Mouse (Mus musculus) hindbrain, embryonic 16.5 days (tissue): ENCODE results near the gene Actr1a. TPM values are rescaled to one million over a fixed set of nuclear protein-coding genes. Genes with fewer than 3 reads are reported as not detected.

Experiments
- ATAC-seq: fragments of 200-750 bp; cut with Nextera tagmentation; 2 replicates; pipeline ENCODE4 v1.8.0; 2017; ENCODE audit warnings: moderate TSS enrichment, moderate library complexity
- H3K27ac ChIP-seq: fragments of 300-500 bp; sonication (generic); 2 replicates; pipeline ENCODE4 v1.5.1; 2014; ENCODE audit warnings: low read depth, mild to moderate bottlenecking, control low read depth, low read length, moderate library complexity
- H3K27me3 ChIP-seq: fragments of 300-500 bp; sonication (generic); replicated peaks from 2 replicates; pipeline ENCODE4 v1.6.1; 2014; ENCODE audit warnings: low read length; ENCODE audit not compliant: control insufficient read depth, insufficient read depth
- H3K36me3 ChIP-seq: fragments of 300-500 bp; sonication (generic); 2 replicates; pipeline ENCODE4 v1.6.1; 2014; ENCODE audit warnings: mild to moderate bottlenecking, low read length, moderate library complexity, mixed read lengths; ENCODE audit not compliant: control insufficient read depth, insufficient read depth
- H3K4me1 ChIP-seq: fragments of 300-500 bp; sonication (generic); 2 replicates; pipeline ENCODE4 v1.6.1; 2014; ENCODE audit warnings: low read depth, low read length; ENCODE audit not compliant: control insufficient read depth, insufficient read depth
- H3K4me2 ChIP-seq: fragments of 300-500 bp; sonication (generic); 2 replicates; pipeline ENCODE4 v1.6.1; 2014; ENCODE audit warnings: mild to moderate bottlenecking, low read length, control low read depth, moderate library complexity
- H3K4me3 ChIP-seq: fragments of 300-500 bp; sonication (generic); 2 replicates; pipeline ENCODE4 v1.5.1; 2014; ENCODE audit warnings: mild to moderate bottlenecking, low read length, control low read depth, moderate library complexity
- H3K9ac ChIP-seq: fragments of 300-500 bp; sonication (generic); 2 replicates; pipeline ENCODE4 v1.6.1; 2014; ENCODE audit warnings: low read depth, mild to moderate bottlenecking, control low read depth, low read length, moderate library complexity
- H3K9me3 ChIP-seq: fragments of 300-500 bp; sonication (generic); 2 replicates; pipeline ENCODE4 v1.6.1; 2014; ENCODE audit warnings: mild to moderate bottlenecking, low read length, moderate library complexity; ENCODE audit not compliant: control insufficient read depth
- WGBS: fragments of 180-500 bp; shearing (Covaris S2); extraction: QIAGEN DNeasy Blood & Tissue Kit; methylation state at CpG from one replicate; pipeline ENCODE4 v1.1.7; 2014; 5-methylcytosine and 5-hydroxymethylcytosine counted together
- polyA plus RNA-seq: library from polyadenylated mRNA; unstranded; fragments of >200 nt; fragmentation: Nextera tagmentation; extraction: Ambion mirVana; gene quantifications from 2 replicates; pipeline ENCODE4 v1.2.1, GENCODE M21; 2015

The Actr1a gene
- 351 and 369 TPM in 2 replicates for polyA plus RNA-seq

DNA sequence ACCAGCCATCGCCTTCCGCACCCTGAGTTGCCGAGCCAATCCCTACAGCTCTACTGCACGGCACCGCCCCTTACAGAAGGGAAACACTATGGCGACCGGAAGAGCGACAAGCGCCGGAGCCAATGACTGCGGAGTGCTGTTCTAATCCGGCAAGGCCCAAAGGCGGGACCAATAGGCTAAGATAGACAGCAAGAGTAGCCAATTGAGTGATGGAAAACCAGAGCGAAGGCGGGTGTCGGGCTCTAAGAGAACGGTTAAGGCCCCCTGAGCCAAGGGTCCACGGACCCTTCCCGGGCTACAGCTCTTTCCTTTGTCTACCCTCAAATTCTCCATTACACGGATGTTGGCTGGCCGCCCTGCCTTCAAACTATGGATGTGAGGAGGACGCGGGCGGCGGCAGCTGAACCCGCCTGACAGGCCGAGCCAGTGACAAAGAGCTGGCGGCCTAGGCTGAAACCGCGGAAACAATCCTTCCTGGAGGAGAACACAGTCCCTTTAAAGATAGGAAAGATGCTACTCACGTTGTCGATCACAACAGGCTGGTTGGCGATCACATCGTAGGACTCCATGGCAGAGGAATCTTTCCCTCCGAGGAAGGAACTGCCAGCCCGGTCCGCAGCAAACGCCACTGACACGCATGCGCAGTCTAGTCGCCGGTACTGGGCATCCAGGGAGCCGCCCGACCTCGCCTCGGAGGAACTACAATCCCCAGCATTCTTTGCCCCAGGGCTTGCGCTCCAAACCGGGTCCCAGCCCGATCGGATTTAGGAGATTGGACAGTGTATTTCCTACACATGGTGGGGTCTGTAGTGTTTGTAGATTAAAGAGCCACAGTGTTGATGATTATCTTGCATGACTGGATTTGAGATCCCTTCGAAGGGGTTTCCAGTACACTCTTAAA lies at the start of gene Actr1a:
Gene Actr1a (minus strand): TSS at position 640 of the 901 bp plus-strand sequence.
- peak; percentile 95 for ATAC-seq
- H3K4me3 ChIP-seq = peak within 1 kb of the TSS; percentile 86
- peak within 1 kb of the TSS; percentile 89 for H3K9ac ChIP-seq
- peak within 1 kb of the TSS; percentile 63 for H3K4me2 ChIP-seq
- WGBS = 0% methylated on average over 49 of the region's 51 CpGs
- no peaks in the 10 kb centered on the region for H3K9me3 ChIP-seq
- no peaks in the 10 kb centered on the region for H3K27me3 ChIP-seq
- peak within 1 kb of the TSS; percentile 92 for H3K27ac ChIP-seq
- H3K4me1 ChIP-seq = peaks cover 35% of the 10 kb centered on the region
- H3K36me3 ChIP-seq = peaks cover 3% of the 10 kb centered on the region; the same call in 1 of the 2 replicates

DNA sequence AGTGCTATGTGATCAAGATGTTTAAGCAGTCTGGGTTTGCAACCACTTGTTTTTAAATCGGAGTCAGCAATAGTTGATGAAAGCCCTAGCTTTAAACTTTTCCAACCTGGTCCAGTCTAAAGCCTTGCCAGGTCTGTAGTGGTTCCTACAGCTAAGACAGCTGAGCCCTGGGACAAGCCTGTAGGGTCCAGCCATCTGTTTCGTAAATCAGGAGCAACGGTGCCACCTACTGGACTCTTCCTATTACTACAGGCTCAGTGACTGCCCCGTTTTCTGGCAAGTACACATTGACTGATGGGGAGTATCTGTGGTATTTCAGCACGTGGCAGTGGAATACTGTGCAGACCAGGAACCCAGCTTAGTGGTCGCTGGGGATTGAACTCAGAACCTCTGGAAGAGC lies 48.7 kb upstream of the Actr1a start:
- WGBS = 4% methylated on average over 6 of the region's 6 CpGs
- H3K9ac ChIP-seq = no peak overlapping the region
- H3K9me3 ChIP-seq = no peaks in the 10 kb centered on the region
- no peak overlapping the region for H3K4me3 ChIP-seq
- H3K27ac ChIP-seq = no peak overlapping the region
- H3K4me1 ChIP-seq = peaks cover 23% of the 10 kb centered on the region
- no peaks in the 10 kb centered on the region for H3K27me3 ChIP-seq
- peak; percentile 77 for ATAC-seq
- no peaks in the 10 kb centered on the region for H3K36me3 ChIP-seq
- no peak overlapping the region for H3K4me2 ChIP-seq

- no peaks in the 10 kb centered on the region for H3K36me3 ChIP-seq
- no peak for ATAC-seq
- 13% methylated on average over 6 of the region's 6 CpGs for WGBS
- H3K9ac ChIP-seq = peak overlapping the region; percentile 41
- H3K27ac ChIP-seq = peak overlapping the region; percentile 61
- H3K9me3 ChIP-seq = no peaks in the 10 kb centered on the region
- H3K4me2 ChIP-seq = no peak overlapping the region
- H3K4me1 ChIP-seq = peaks cover 23% of the 10 kb centered on the region
- no peak overlapping the region for H3K4me3 ChIP-seq
- H3K27me3 ChIP-seq = no peaks in the 10 kb centered on the region
These were observed 48.0 kb upstream of the Actr1a start for GRCm38 (mm10) chr19:46443509-46443908.

DNA sequence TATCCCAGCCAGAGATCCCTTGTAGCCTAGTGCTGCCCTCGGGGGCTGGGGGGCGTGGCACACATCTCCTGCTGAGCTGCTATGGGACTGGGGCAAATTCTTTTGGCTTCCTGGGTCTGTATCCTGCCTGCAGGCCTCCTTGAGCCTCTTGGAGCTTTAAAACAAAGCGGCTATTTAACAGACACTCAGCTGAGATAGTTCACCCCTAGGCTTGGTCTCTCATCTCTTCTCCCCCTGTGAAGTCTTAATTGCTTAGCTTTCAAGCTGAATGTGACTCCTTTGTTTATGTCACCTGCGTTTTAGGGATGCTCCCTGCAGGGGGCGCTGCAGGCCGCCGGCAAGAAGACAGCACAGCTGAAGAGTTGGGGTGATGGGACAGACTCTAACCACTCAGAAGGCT lies 39.9 kb upstream of the Actr1a start:
- peak overlapping the region; percentile 46; the same call in 1 of the 2 replicates for H3K27ac ChIP-seq
- WGBS = 4% methylated on average over 7 of the region's 7 CpGs
- ATAC-seq = no peak
- no peak overlapping the region for H3K4me3 ChIP-seq
- H3K9ac ChIP-seq = no peak overlapping the region
- H3K4me1 ChIP-seq = peaks cover 15% of the 10 kb centered on the region
- no peaks in the 10 kb centered on the region for H3K27me3 ChIP-seq
- H3K9me3 ChIP-seq = no peaks in the 10 kb centered on the region
- H3K4me2 ChIP-seq = no peak overlapping the region
- no peaks in the 10 kb centered on the region for H3K36me3 ChIP-seq

DNA sequence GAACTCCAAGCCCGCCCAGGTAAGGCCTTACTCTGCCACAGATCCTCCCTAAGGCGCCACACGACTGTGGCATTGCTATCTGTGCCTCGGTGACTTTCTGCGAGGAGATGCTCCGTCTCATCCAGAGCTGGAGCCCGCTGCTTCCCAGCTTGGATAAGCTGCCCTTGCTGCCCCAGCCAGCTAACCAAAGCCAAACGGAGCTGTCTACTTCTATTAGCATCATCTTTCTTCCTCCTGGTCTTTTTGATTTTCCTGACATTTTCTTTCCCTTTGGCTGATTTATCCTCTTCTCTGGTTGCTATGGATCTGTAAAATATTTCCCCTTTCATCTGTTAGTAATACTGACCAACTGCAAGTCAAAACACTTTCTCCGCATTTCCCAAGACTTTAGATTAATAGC lies 39.0 kb upstream of the Actr1a start:
- H3K4me1 ChIP-seq = peaks cover 15% of the 10 kb centered on the region
- no peak overlapping the region for H3K4me3 ChIP-seq
- no peak overlapping the region for H3K4me2 ChIP-seq
- no peaks in the 10 kb centered on the region for H3K9me3 ChIP-seq
- no peaks in the 10 kb centered on the region for H3K36me3 ChIP-seq
- H3K27ac ChIP-seq = peak overlapping the region; percentile 2; the same call in 1 of the 2 replicates
- ATAC-seq = no peak
- 61% methylated on average over 9 of the region's 9 CpGs for WGBS
- H3K9ac ChIP-seq = 0 out of 2 replicates have a peak overlapping the region, but pooled peaks have one; percentile 13
- no peaks in the 10 kb centered on the region for H3K27me3 ChIP-seq

DNA sequence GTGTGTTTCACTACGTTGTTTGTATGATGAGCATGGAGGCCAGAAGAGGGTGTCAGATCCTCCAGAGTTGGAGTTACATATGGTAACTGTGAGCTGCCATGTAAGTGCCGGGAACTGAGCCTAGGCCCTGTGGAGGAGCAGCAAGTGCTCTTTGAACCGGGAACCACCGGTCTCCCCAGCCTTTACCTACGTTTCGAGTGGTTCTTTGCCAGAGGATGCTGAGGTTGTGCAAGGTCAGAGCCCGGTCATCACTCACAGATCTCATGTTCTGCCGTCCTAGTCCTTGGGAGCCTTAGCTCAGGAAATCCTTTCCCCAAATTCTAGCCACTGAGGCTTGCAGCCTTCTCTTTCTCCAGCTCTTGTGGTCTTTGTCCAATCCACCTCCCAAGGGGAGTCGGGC lies 38.6 kb upstream of the Actr1a start:
- H3K27ac ChIP-seq = no peak overlapping the region
- H3K9me3 ChIP-seq = no peaks in the 10 kb centered on the region
- peaks cover 15% of the 10 kb centered on the region for H3K4me1 ChIP-seq
- ATAC-seq = no peak
- no peak overlapping the region for H3K9ac ChIP-seq
- 64% methylated on average over 9 of the region's 9 CpGs for WGBS
- no peaks in the 10 kb centered on the region for H3K36me3 ChIP-seq
- H3K4me3 ChIP-seq = no peak overlapping the region
- H3K27me3 ChIP-seq = no peaks in the 10 kb centered on the region
- H3K4me2 ChIP-seq = no peak overlapping the region

- H3K4me3 ChIP-seq = no peak overlapping the region
- no peak for ATAC-seq
- H3K27ac ChIP-seq = peak overlapping the region; percentile 9; the same call in 1 of the 2 replicates
- H3K27me3 ChIP-seq = no peaks in the 10 kb centered on the region
- H3K9ac ChIP-seq = no peak overlapping the region
- H3K36me3 ChIP-seq = no peaks in the 10 kb centered on the region
- peaks cover 15% of the 10 kb centered on the region for H3K4me1 ChIP-seq
- no peak overlapping the region for H3K4me2 ChIP-seq
- no peaks in the 10 kb centered on the region for H3K9me3 ChIP-seq
- 64% methylated on average over 7 of the region's 7 CpGs for WGBS
These were observed 38.2 kb upstream of the Actr1a start for GRCm38 (mm10) chr19:46433712-46434111.

GRCm38 (mm10) chr19:46429250-46429649 lies 33.7 kb upstream of the Actr1a start:
- Histone ChIP-seq H3K9me3 (no peaks in the 10 kb centered on the region), H3K36me3 (0 out of 2 replicates have a peak, but pooled peaks cover 2% of the 10 kb centered on the region), H3K27me3 (no peaks in the 10 kb centered on the region), H3K4me3 (no peak overlapping the region), H3K9ac (no peak overlapping the region), H3K27ac (no peak overlapping the region), H3K4me1 (peaks cover under 1% of the 10 kb centered on the region; the same call in 1 of the 2 replicates), H3K4me2 (no peak overlapping the region)
- ATAC-seq = no peak

GRCm38 (mm10) chr19:46426488-46426887 lies 30.9 kb upstream of the Actr1a start:
- Histone ChIP-seq H3K27ac (0 out of 2 replicates have a peak overlapping the region, but pooled peaks have one; percentile 29), H3K36me3 (0 out of 2 replicates have a peak, but pooled peaks cover 2% of the 10 kb centered on the region), H3K4me3 (no peak overlapping the region), H3K27me3 (no peaks in the 10 kb centered on the region), H3K9ac (no peak overlapping the region), H3K4me1 (peaks cover 12% of the 10 kb centered on the region), H3K9me3 (no peaks in the 10 kb centered on the region), H3K4me2 (no peak overlapping the region)
- no peak for ATAC-seq
- 64% methylated on average over 12 of the region's 12 CpGs for WGBS
